Mouse (Mus musculus) kidney, adult 2 months (tissue): ENCODE data around the gene Foxe3. TPM values are rescaled to one million over a fixed set of nuclear protein-coding genes. Genes with fewer than 3 reads are reported as not detected.

Experiments used
- DNase-seq: peaks from one replicate; pipeline ENCODE4 v3.0.0; 2021
- H3K27ac ChIP-seq: fragments of 200-500 bp; 2 replicates; pipeline ENCODE4 v1.5.1; 2012; ENCODE audit warnings: low read depth, low read length, control low read depth, inconsistent platforms; ENCODE audit not compliant: insufficient read depth
- H3K27me3 ChIP-seq: fragments of 200-500 bp; replicated peaks from 2 replicates; pipeline ENCODE4 v1.6.1; 2012; ENCODE audit warnings: mild to moderate bottlenecking, moderate library complexity, low read length, inconsistent platforms; ENCODE audit not compliant: control insufficient read depth, insufficient read depth
- H3K36me3 ChIP-seq: fragments of 200-500 bp; 2 replicates; pipeline ENCODE4 v1.6.1; 2012; ENCODE audit warnings: mild to moderate bottlenecking, moderate library complexity, low read length, inconsistent platforms; ENCODE audit not compliant: control insufficient read depth, insufficient read depth
- H3K4me1 ChIP-seq: fragments of 200-500 bp; 2 replicates; pipeline ENCODE4 v1.6.1; 2011; ENCODE audit warnings: low read length; ENCODE audit not compliant: control insufficient read depth, insufficient read depth
- H3K4me3 ChIP-seq: fragments of 200-500 bp; 2 replicates; pipeline ENCODE4 v1.5.1; 2011; ENCODE audit warnings: mild to moderate bottlenecking, low read depth, low read length, control low read depth; ENCODE audit not compliant: insufficient read depth
- CTCF ChIP-seq: fragments of 200-500 bp; conservative IDR thresholded peaks from 2 replicates; pipeline ENCODE4 v1.5.1; 2011; ENCODE audit warnings: low read depth, mild to moderate bottlenecking, control low read depth, low read length, moderate library complexity, mixed read lengths; ENCODE audit not compliant: insufficient read depth, insufficient read length
- POLR2A ChIP-seq: fragments of 200-500 bp; IDR thresholded peaks from one replicate; pipeline ENCODE4 v1.6.1; 2011; ENCODE audit warnings: low read depth, low read length, control low read depth
- WGBS: fragments of 180-500 bp; shearing (Covaris S2); methylation state at CpG from one replicate; pipeline ENCODE4 v1.1.7; 2018; 5-methylcytosine and 5-hydroxymethylcytosine counted together
- polyA plus RNA-seq: library from polyadenylated mRNA; depleted of rRNA; stranded (reverse); fragments of >200 nt; gene quantifications from 2 replicates; pipeline ENCODE4 v1.2.3, GENCODE M21; 2012

Foxe3 gene
- polyA plus RNA-seq, 1 experiment = not detected

GRCm38 (mm10) chr4:114907056-114907917 is 18.5 kb downstream of the Foxe3 start:
- peak; percentile 25 for DNase-seq
- H3K27ac ChIP-seq = no peak overlapping the region
- TF ChIP-seq POLR2A = no peak
- no peak for TF ChIP-seq CTCF
- H3K36me3 ChIP-seq = no peaks in the 10 kb centered on the region
- H3K4me3 ChIP-seq = peak overlapping the region; percentile 68
- H3K27me3 ChIP-seq = peaks cover 5% of the 10 kb centered on the region
- 12% methylated on average over 73 of the region's 74 CpGs for WGBS
- H3K4me1 ChIP-seq = no peaks in the 10 kb centered on the region

- Histone ChIP-seq H3K36me3 (no peaks in the 10 kb centered on the region), H3K27ac (no peak overlapping the region), H3K4me1 (no peaks in the 10 kb centered on the region), H3K27me3 (peaks cover 6% of the 10 kb centered on the region), H3K4me3 (no peak overlapping the region)
- no peak for DNase-seq
- 68% methylated on average over 10 of the region's 10 CpGs for WGBS
- TF ChIP-seq CTCF (no peak), POLR2A (no peak)
These were observed 19.7 kb downstream of the Foxe3 start for GRCm38 (mm10) chr4:114905969-114906680.

- Histone ChIP-seq H3K27ac (no peak overlapping the region), H3K36me3 (no peaks in the 10 kb centered on the region), H3K4me1 (no peaks in the 10 kb centered on the region), H3K4me3 (no peak overlapping the region), H3K27me3 (peaks cover 7% of the 10 kb centered on the region)
- WGBS = 83% methylated on average over 3 of the region's 3 CpGs
- TF ChIP-seq POLR2A (no peak), CTCF (no peak)
- no peak for DNase-seq
These were observed 20.3 kb downstream of the Foxe3 start for GRCm38 (mm10) chr4:114905501-114905900.

- Histone ChIP-seq H3K4me1 (no peaks in the 10 kb centered on the region), H3K36me3 (no peaks in the 10 kb centered on the region), H3K27ac (no peak overlapping the region), H3K4me3 (no peak overlapping the region), H3K27me3 (peaks cover 7% of the 10 kb centered on the region)
- 40% methylated on average over 11 of the region's 11 CpGs for WGBS
- TF ChIP-seq CTCF = no peak
- no peak for TF ChIP-seq POLR2A
- no peak for DNase-seq
These were observed 22.4 kb downstream of the Foxe3 start for GRCm38 (mm10) chr4:114903422-114903782.

GRCm38 (mm10) chr4:114902641-114903421 is 23.0 kb downstream of the Foxe3 start:
- Histone ChIP-seq H3K4me1 (no peaks in the 10 kb centered on the region), H3K4me3 (no peak overlapping the region), H3K27ac (no peak overlapping the region), H3K36me3 (no peaks in the 10 kb centered on the region), H3K27me3 (peaks cover 7% of the 10 kb centered on the region)
- TF ChIP-seq CTCF (no peak), POLR2A (no peak)
- DNase-seq = no peak
- 15% methylated on average over 39 of the region's 39 CpGs for WGBS

- no peaks in the 10 kb centered on the region for H3K4me1 ChIP-seq
- no peak overlapping the region for H3K4me3 ChIP-seq
- H3K36me3 ChIP-seq = no peaks in the 10 kb centered on the region
- no peak for TF ChIP-seq CTCF
- TF ChIP-seq POLR2A = no peak
- WGBS = 7% methylated on average over 42 of the region's 42 CpGs
- no peak for DNase-seq
- no peak overlapping the region for H3K27ac ChIP-seq
- peaks cover 5% of the 10 kb centered on the region for H3K27me3 ChIP-seq
These were observed 24.0 kb downstream of the Foxe3 start for GRCm38 (mm10) chr4:114901643-114902351.
